Mouse (Mus musculus) forebrain, postnatal 0 days (tissue): ENCODE measurements around the gene Hacd2. TPM values are rescaled to one million over a fixed set of nuclear protein-coding genes. Genes with fewer than 3 reads are reported as not detected.

Experiments used
- ATAC-seq: fragments of 200-750 bp; cut with Nextera tagmentation; 2 replicates; pipeline ENCODE4 v1.8.0; 2017; ENCODE audit warnings: mild to moderate bottlenecking, moderate library complexity
- DNase-seq: peaks from one replicate; pipeline ENCODE4 v3.0.0-alpha.2; 2015
- H3K27ac ChIP-seq: fragments of 300-500 bp; sonication (generic); 2 replicates; pipeline ENCODE4 v1.5.1; 2014; ENCODE audit warnings: low read depth, mild to moderate bottlenecking, antibody characterized with exemption, low read length, moderate library complexity, mixed read lengths
- H3K27me3 ChIP-seq: fragments of 300-500 bp; sonication (generic); 2 replicates; pipeline ENCODE4 v1.6.1; 2014; ENCODE audit warnings: mild to moderate bottlenecking, low read length, mixed read lengths; ENCODE audit not compliant: insufficient read depth
- H3K36me3 ChIP-seq: fragments of 300-500 bp; sonication (generic); 2 replicates; pipeline ENCODE4 v1.6.1; 2014; ENCODE audit warnings: mild to moderate bottlenecking, moderate library complexity; ENCODE audit not compliant: insufficient read depth
- H3K4me1 ChIP-seq: fragments of 300-500 bp; sonication (generic); 2 replicates; pipeline ENCODE4 v1.6.1; 2014; ENCODE audit warnings: antibody characterized with exemption; ENCODE audit not compliant: insufficient read depth
- H3K4me2 ChIP-seq: fragments of 300-500 bp; sonication (generic); 2 replicates; pipeline ENCODE4 v1.6.1; 2014; ENCODE audit warnings: low read depth, mild to moderate bottlenecking, moderate library complexity
- H3K4me3 ChIP-seq: fragments of 300-500 bp; sonication (generic); 2 replicates; pipeline ENCODE4 v1.5.1; 2014; ENCODE audit warnings: low read depth, low read length, mixed read lengths
- H3K9ac ChIP-seq: fragments of 300-500 bp; sonication (generic); 2 replicates; pipeline ENCODE4 v1.6.1; 2014; ENCODE audit warnings: mild to moderate bottlenecking
- H3K9me3 ChIP-seq: fragments of 300-500 bp; sonication (generic); 2 replicates; pipeline ENCODE4 v1.6.1; 2016; ENCODE audit warnings: low read length
- CTCF ChIP-seq: sonication (generic); IDR thresholded peaks from 2 replicates; pipeline ENCODE4 v1.5.1; 2016; ENCODE audit warnings: antibody characterized with exemption, control low read depth, low read depth
- WGBS: fragments of 180-500 bp; shearing (Covaris S2); extraction: QIAGEN DNeasy Blood & Tissue Kit; methylation state at CpG from one replicate; pipeline ENCODE4 v1.1.7; 2014; 5-methylcytosine and 5-hydroxymethylcytosine counted together
- polyA plus RNA-seq: library from polyadenylated mRNA; unstranded; fragments of >200 nt; fragmentation: Nextera tagmentation; extraction: Ambion mirVana; gene quantifications from 2 replicates; pipeline ENCODE4 v1.2.1, GENCODE M21; 2015
- total RNA-seq: library from RNA; depleted of rRNA; stranded (reverse); fragments of >200 nt; gene quantifications from 2 replicates; pipeline ENCODE4 v1.2.3, GENCODE M21; 2014; rRNA removed

Hacd2 gene
- total and polyA plus RNA-seq, 2 experiments from 2014 or later = 13.9 to 50.4 TPM

- no peaks in the 10 kb centered on the region for H3K27me3 ChIP-seq
- H3K9me3 ChIP-seq = no peaks in the 10 kb centered on the region
- no peaks in the 10 kb centered on the region for H3K36me3 ChIP-seq
- WGBS = 2% methylated on average over 60 of the region's 104 CpGs
- ATAC-seq (peak; percentile 60), DNase-seq (peak; percentile 69)
- peak within 1 kb of the TSS; percentile 80 for H3K4me3 ChIP-seq
- H3K4me1 ChIP-seq = peaks cover 30% of the 10 kb centered on the region
- peak within 1 kb of the TSS; percentile 90 for H3K27ac ChIP-seq
- no peak for TF ChIP-seq CTCF
- peak within 1 kb of the TSS; percentile 89 for H3K9ac ChIP-seq
- peak within 1 kb of the TSS; percentile 83 for H3K4me2 ChIP-seq
Observed at GRCm38 (mm10) chr16:35154641-35155390, 132.6 kb downstream of the Hacd2 start, which contains the start of gene Adcy5. Gene Adcy5 (plus strand): TSS chr16:35154877.

- peak overlapping the region; percentile 80 for H3K4me3 ChIP-seq
- peak; percentile 70 for DNase-seq
- ATAC-seq = peak; percentile 16
- 1% methylated on average over 76 of the region's 87 CpGs for WGBS
- no peaks in the 10 kb centered on the region for H3K9me3 ChIP-seq
- peak overlapping the region; percentile 90 for H3K27ac ChIP-seq
- H3K9ac ChIP-seq = peak overlapping the region; percentile 89
- peak; percentile 57 for TF ChIP-seq CTCF
- H3K27me3 ChIP-seq = no peaks in the 10 kb centered on the region
- peak overlapping the region; percentile 83 for H3K4me2 ChIP-seq
- no peaks in the 10 kb centered on the region for H3K36me3 ChIP-seq
- H3K4me1 ChIP-seq = peaks cover 36% of the 10 kb centered on the region
Observed at GRCm38 (mm10) chr16:35155391-35156305, 133.4 kb downstream of the Hacd2 start.

GRCm38 (mm10) chr16:35156306-35156695 lies 134.1 kb downstream of the Hacd2 start:
- Histone ChIP-seq H3K4me3 (peak overlapping the region; percentile 80), H3K4me2 (peak overlapping the region; percentile 83), H3K27me3 (no peaks in the 10 kb centered on the region), H3K9ac (peak overlapping the region; percentile 89), H3K27ac (peak overlapping the region; percentile 90; the same call in 1 of the 2 replicates), H3K9me3 (no peaks in the 10 kb centered on the region), H3K36me3 (no peaks in the 10 kb centered on the region), H3K4me1 (peaks cover 43% of the 10 kb centered on the region)
- TF ChIP-seq CTCF = peak; percentile 69
- ATAC-seq (no peak), DNase-seq (peak; percentile 53)
- WGBS = 5% methylated on average over 32 of the region's 48 CpGs

GRCm38 (mm10) chr16:35156832-35157231 lies 134.6 kb downstream of the Hacd2 start:
- Histone ChIP-seq H3K4me3 (peak overlapping the region; percentile 80), H3K4me2 (peak overlapping the region; percentile 83), H3K36me3 (no peaks in the 10 kb centered on the region), H3K9me3 (no peaks in the 10 kb centered on the region), H3K4me1 (peaks cover 45% of the 10 kb centered on the region), H3K9ac (no peak overlapping the region), H3K27ac (no peak overlapping the region), H3K27me3 (no peaks in the 10 kb centered on the region)
- 81% methylated on average over 21 of the region's 21 CpGs for WGBS
- no peak for TF ChIP-seq CTCF
- DNase-seq = no peak
- no peak for ATAC-seq

Other genes with a start within 250 kb of the Hacd2 start
- gene Adcy5, start 132.4 kb downstream of the Hacd2 start, total RNA-seq = 52.7 and 57.8 TPM in 2 replicates
- gene Adcy5, start 132.4 kb downstream of the Hacd2 start, polyA plus RNA-seq = 5.8 and 7.0 TPM in 2 replicates